Mouse (Mus musculus) cortical plate, adult 2 months (tissue): ENCODE results near the gene Zdhhc14.

ENCODE experiments used
- CTCF ChIP-seq: fragments of 200-500 bp; IDR thresholded peaks from 2 replicates; pipeline ENCODE4 v1.5.1; 2011; ENCODE audit warnings: mild to moderate bottlenecking, control low read depth, low read length; ENCODE audit not compliant: insufficient read depth; ENCODE audit errors: extremely low read depth
- POLR2A ChIP-seq: fragments of 200-500 bp; IDR thresholded peaks from 2 replicates; pipeline ENCODE4 v1.6.1; 2011; ENCODE audit warnings: mild to moderate bottlenecking, low read length, control low read depth; ENCODE audit not compliant: insufficient read depth; ENCODE audit errors: extremely low read depth

DNA sequence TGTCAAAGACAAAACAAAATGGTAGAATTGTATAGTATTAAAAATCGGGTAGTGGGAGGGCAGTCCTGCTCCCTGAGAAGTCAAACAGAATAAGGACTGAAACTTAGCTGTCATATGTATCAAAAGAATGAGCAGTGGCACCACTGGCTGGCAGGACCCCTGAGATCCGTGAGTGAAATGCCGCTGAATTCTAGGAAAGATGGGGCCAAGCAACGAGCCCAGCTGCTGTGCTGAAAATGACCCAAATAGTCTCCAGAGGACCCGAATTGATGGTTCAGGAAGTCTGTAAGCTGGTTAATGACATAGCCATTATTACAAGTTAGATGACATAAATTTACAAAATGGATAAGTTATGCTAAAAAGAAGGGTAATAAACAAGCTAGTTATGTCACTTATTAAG, 306.5 kb downstream of the Zdhhc14 start:
- TF ChIP-seq POLR2A = no peak
- no peak for TF ChIP-seq CTCF
